Mouse (Mus musculus) G1E (cell line): Measurements from ENCODE around the gene Gm45837.

Experiments used
- CTCF ChIP-seq: IDR thresholded peaks from 2 replicates; pipeline ENCODE4 v1.5.1; 2012; ENCODE audit warnings: low read depth, low read length, inconsistent platforms, mixed read lengths
- GATA1 ChIP-seq: IDR thresholded peaks from 2 replicates; pipeline ENCODE4 v1.6.1; 2012; ENCODE audit warnings: borderline replicate concordance, low read length, inconsistent platforms, mixed read lengths
- GATA2 ChIP-seq: IDR thresholded peaks from 2 replicates; pipeline ENCODE4 v1.6.1; 2012; ENCODE audit warnings: low read depth, low read length, inconsistent platforms, borderline replicate concordance
- POLR2AphosphoS5 ChIP-seq: IDR thresholded peaks from 2 replicates; pipeline ENCODE4 v1.6.1; 2012; ENCODE audit warnings: low read depth, low read length, inconsistent platforms; ENCODE audit not compliant: insufficient replicate concordance
- TAL1 ChIP-seq: conservative IDR thresholded peaks from 2 replicates; pipeline ENCODE4 v1.6.1; 2012; ENCODE audit warnings: low read depth, low read length, inconsistent platforms, mixed read lengths

DNA sequence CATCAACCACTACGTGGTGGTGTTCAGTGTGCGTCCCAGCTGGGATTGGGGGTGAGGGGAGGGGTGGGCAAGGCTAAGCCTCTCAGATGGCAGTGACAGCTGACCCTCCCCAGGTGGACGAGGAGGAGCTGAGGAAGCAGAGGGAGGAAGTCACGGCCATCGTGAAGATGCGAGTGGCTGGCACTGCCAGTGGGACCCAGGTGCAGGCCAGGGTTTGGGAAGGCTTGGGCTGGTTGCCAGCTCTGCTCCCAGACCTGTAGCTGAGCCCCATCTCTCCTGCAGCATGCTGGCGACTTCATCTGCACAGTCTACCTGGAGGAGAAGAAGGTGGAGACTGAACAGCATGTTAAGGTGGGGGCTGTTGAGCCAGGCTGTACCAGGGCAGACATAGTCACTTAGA is 9.2 kb upstream of the Gm45837 start:
- TF ChIP-seq CTCF (no peak), TAL1 (no peak), GATA2 (no peak), GATA1 (no peak), POLR2AphosphoS5 (no peak)
